Mouse (Mus musculus): ENCODE results near the gene Gm20605. TPM values are rescaled to one million over a fixed set of nuclear protein-coding genes. Genes with fewer than 3 reads are reported as not detected.

The Gm20605 gene
- total and polyA plus RNA-seq, 3 experiments: 6.4 to 31.4 (median 7.4) TPM

- peak; percentile 81 for DNase-seq
These were observed 23.5 kb downstream of the Gm20605 start for GRCm38 (mm10) chr5:137652474-137652873.

- DNase-seq: no peak
These were observed 24.4 kb downstream of the Gm20605 start for GRCm38 (mm10) chr5:137653366-137653765.

- no peak for DNase-seq
These were observed 25.8 kb downstream of the Gm20605 start for GRCm38 (mm10) chr5:137654746-137655145.

- DNase-seq: peak; percentile 83
These were observed 28.0 kb downstream of the Gm20605 start for GRCm38 (mm10) chr5:137656977-137657376.

GRCm38 (mm10) chr5:137660064-137660688, 31.2 kb downstream of the Gm20605 start:
- DNase-seq: peak; percentile 90

DNA sequence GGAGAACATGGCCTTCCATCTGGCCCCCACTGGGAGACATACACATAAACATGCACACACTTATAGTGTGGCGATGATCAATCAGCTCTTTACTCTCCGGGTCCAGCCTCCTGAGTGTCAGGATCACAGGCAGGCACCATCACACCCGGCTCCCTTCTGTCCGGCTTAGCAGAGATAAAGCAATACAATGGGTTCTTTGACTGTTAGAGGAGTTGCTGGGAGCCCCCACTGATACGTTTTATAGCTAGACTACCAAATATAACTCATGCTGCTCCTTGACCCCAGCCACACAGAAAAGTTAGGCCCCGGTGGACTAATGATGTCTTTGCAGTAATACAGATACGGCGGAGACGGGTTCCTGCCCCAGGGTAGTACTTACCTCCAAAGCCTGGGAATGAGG, 34.1 kb downstream of the Gm20605 start:
- DNase-seq: no peak

GRCm38 (mm10) chr5:137668971-137669370, 40.0 kb downstream of the Gm20605 start:
- DNase-seq: no peak

- no peak for DNase-seq
These were observed 41.3 kb downstream of the Gm20605 start for GRCm38 (mm10) chr5:137670240-137670639.

- peak; percentile 94 for DNase-seq
These were observed 42.7 kb downstream of the Gm20605 start for GRCm38 (mm10) chr5:137671443-137672240.

DNA sequence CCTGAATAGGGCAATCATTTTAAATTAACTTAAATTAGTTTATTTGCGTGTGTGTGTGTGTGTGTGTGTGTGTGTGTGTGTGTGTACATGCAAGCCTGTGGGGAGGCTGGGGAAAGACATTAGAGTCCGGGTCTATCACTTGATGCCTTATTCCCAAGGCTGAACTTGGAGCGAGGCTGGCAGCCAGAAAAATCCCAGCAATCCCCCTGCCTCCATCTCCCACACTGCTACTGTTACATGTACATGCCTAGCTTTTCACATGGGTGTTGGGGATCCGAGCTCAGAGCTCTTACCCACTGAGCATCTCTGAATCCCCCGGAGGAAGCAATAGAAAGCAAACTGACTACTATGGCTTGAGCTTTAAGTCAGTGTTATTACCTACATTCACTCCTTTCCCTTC, 43.4 kb downstream of the Gm20605 start:
- DNase-seq: no peak

DNA sequence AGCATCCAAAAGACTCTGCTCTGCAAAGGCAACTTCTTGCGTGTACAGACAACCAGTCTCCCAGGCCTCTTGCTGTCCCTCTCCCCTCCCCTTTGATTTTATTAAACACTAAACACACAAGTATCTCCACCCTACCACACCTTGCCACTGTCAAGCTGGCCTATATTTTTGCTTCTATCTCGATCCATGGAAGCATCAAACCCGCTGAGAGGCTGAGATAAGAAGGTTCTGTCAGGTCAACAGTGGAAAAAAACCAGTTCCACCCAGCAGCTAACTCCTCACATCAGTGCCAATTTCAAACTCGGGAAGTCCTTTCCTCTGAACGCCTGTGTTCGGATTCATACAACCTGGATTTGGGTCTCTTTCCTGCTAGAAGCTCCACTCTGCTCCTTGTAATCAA, 44.0 kb downstream of the Gm20605 start:
- DNase-seq: no peak

DNA sequence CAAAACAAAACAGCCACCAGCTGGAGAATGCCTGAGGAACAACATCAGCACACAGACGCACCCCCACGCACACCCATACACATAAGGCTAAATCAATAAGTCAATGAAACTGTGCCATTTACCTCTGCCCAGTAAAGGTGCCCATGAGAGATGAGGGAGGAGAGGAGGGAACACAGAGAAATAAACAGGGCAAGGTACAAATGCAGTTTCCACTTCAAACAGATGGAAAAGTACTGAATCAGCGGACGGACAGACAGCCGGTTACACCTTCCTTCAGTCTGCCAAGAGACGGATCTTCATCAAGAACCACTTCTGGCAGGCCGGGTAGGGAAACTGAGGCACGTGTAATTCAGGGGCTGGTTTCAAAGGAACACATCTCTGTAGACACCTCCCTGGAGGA, 45.8 kb downstream of the Gm20605 start:
- no peak for DNase-seq

DNA sequence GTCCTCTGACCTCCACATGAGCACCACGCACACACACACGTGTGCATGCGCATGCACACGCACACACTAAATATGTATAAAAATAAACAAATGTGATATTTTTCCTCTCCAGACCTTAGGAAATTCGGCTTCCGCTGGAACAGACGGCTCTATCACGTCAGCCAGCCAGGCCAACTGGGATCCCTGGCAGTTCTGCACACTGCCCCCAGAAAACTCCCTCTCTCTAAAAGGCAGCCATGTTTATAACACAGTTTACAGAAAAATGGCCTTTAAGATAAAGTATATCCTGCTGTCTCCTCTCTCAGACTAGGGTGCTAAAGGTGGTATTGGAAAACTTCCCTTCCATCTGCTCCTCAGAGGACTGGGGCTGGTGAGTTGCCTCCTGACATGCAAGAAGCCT, 48.9 kb downstream of the Gm20605 start:
- no peak for DNase-seq

- DNase-seq: no peak
These were observed 49.8 kb downstream of the Gm20605 start for GRCm38 (mm10) chr5:137678736-137679135.

DNA sequence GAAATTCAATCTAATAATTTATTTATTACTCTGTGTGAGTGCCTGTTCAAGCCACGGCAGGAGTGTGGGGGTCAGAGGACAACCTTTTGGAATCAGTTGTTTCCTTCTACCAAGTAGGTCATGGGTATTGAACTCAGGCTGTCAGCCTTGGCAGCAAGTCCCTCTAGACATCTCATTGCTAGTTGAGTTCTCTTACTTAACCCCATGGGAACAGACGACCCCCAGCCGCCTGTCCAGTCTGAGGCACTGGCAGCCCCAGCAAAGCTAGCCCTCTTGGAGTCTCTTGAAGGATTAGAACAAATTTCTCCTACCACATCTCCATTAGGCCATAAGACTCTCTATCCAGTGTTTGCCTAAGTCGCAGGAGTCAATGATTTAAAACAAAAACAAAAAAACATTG, 50.8 kb downstream of the Gm20605 start:
- DNase-seq: no peak

DNA sequence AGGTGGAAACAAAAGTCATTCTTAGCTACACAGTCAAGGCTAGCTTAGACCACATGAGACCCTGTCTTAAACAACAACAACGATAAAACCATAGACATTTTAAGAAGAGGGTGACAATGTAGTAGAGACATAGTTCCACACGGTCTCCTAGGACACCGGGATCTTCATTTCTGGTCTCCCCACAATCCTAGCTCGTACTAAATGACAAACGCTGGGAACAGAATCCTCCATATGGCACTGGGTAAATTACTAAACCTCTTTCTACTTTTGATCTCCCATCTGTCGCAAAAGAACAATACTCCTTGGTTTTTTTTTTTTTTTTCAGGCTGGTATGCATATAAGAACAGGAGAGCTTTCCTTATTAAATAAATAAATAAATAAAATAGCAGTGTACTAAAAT, 53.6 kb downstream of the Gm20605 start:
- DNase-seq: no peak

DNA sequence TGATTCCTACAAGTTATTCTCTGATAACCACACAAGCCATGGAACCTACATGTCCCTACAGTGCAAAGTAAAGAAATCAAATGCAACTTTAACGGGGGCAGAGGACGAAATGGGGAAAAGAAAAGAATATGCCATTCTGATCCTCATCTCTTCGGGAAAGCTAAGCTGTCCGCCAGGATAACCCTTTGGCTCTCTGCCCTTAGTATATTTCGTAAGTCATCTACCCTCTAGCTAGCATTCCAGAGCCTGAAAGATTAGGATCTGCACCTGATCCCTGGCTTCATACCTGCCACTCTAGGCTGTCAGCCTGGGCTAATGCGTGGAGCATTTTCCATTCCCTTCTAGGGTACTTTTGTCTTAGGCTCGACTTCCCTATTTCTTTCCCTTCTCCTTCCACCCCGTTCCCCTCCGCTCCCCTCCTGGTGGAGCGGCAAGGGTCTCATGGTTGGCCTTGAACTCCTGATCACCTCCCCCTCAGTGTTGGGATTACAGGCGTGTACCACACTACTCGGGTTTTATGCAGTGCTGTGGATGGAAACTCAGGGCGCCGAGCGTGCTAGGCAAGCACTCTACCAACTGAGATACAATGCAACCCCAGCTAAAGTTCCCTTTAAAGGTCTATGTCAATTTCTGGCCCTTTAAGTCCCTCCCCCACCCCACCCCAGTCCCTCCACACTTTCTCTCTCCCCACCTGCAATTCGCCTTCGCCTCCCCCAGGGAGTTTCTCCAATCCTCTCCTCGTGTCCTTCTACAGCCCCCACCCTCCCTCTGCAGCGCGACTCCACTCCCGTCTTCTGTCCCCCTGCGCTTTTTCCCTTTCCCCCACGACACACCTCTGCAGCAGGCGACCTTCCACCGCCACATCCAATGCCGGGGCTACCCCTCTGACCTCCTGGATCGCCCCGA, 54.7 kb downstream of the Gm20605 start:
- peak; percentile 42 for DNase-seq

GRCm38 (mm10) chr5:137684294-137685123, 55.5 kb downstream of the Gm20605 start, which contains the start of gene Agfg2:
Gene Agfg2, minus strand, starts transcription at chr5:137684726.
- DNase-seq: peak; percentile 99

DNA sequence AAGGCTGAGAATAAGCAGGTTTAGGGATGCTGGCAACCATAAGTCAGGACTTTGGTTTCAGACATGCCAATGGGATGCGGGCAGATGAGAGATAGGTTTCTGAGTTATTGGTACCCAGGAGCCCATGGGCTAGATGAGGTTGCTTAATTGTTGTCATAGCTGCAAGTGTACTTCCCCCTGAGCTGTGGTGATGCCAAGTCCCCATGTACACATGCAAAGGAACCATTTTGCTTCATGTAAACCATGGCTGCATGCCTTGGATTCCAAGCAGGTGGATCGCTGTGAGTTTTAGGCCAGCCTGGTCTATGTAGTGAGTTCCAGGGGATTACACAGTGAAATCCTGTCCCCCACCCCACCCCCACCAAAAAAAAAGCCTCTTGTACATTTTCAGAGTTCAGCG, 56.7 kb downstream of the Gm20605 start:
- no peak for DNase-seq

GRCm38 (mm10) chr5:137686127-137686790, 57.3 kb downstream of the Gm20605 start:
- no peak for DNase-seq

DNA sequence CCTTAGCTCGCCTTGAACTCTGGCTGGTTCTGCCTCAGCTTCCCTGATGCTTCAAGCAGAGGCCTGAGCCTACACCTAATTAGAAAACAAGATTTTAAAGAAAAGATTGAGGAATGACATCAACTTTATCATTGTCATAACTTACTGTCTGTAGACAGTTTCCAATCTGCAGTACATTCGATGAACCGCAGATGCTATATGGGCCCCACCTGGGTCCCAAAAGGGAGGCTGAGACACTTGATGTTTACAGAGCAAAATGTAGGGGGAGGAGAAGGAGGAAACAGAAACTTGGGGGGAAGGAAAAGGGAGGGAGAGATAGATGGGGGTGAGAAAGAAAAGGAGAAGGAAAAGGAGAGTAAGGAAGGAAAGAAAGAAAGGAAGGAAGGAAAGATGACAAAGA, 61.0 kb downstream of the Gm20605 start:
- DNase-seq: no peak
